Mouse (Mus musculus) kidney, postnatal 0 days (tissue): Measurements from ENCODE around the gene Irgc1. TPM values are rescaled to one million over a fixed set of nuclear protein-coding genes. Genes with fewer than 3 reads are reported as not detected.

Experiments used
- ATAC-seq: fragments of 200-750 bp; cut with Nextera tagmentation; replicated peaks from 2 replicates; pipeline ENCODE4 v1.8.0; 2017; ENCODE audit warnings: low read depth, moderate number of reproducible peaks, moderate TSS enrichment, moderate library complexity; ENCODE audit not compliant: low FRiP score
- DNase-seq: peaks from one replicate; pipeline ENCODE4 v3.0.0-alpha.2; 2016; ENCODE audit warnings: low spot score
- H3K27ac ChIP-seq: fragments of 300-500 bp; sonication (generic); 2 replicates; pipeline ENCODE4 v1.5.1; 2014; ENCODE audit warnings: mild to moderate bottlenecking
- H3K27me3 ChIP-seq: fragments of 300-500 bp; sonication (generic); 2 replicates; pipeline ENCODE4 v1.6.1; 2014; ENCODE audit warnings: low read length, mixed read lengths; ENCODE audit not compliant: insufficient read depth
- H3K36me3 ChIP-seq: fragments of 300-500 bp; sonication (generic); 2 replicates; pipeline ENCODE4 v1.6.1; 2014; ENCODE audit warnings: low read length, mixed read lengths; ENCODE audit not compliant: insufficient read depth
- H3K4me1 ChIP-seq: fragments of 300-500 bp; sonication (generic); replicated peaks from 2 replicates; pipeline ENCODE4 v1.6.1; 2014; ENCODE audit warnings: antibody characterized with exemption, low read length, mixed read lengths; ENCODE audit not compliant: insufficient read depth
- H3K4me2 ChIP-seq: fragments of 300-500 bp; sonication (generic); 2 replicates; pipeline ENCODE4 v1.6.1; 2014; ENCODE audit warnings: mild to moderate bottlenecking, low read length, moderate library complexity, mixed read lengths
- H3K4me3 ChIP-seq: fragments of 300-500 bp; sonication (generic); replicated peaks from 2 replicates; pipeline ENCODE4 v1.5.1; 2014; ENCODE audit warnings: low read depth, low read length
- H3K9ac ChIP-seq: fragments of 300-500 bp; sonication (generic); 2 replicates; pipeline ENCODE4 v1.6.1; 2014; ENCODE audit warnings: low read depth, low read length
- H3K9me3 ChIP-seq: fragments of 300-500 bp; sonication (generic); replicated peaks from 2 replicates; pipeline ENCODE4 v1.6.1; 2016; ENCODE audit warnings: low read length, inconsistent platforms, mixed read lengths
- CTCF ChIP-seq: IDR thresholded peaks from 2 replicates; pipeline ENCODE4 v1.5.1; 2016; ENCODE audit warnings: antibody characterized with exemption, low read depth, mild to moderate bottlenecking, moderate library complexity
- WGBS: fragments of 180-500 bp; shearing (Covaris S2); extraction: QIAGEN DNeasy Blood & Tissue Kit; methylation state at CpG from one replicate; pipeline ENCODE4 v1.1.7; 2014; 5-methylcytosine and 5-hydroxymethylcytosine counted together
- polyA plus RNA-seq: library from polyadenylated mRNA; unstranded; fragments of >200 nt; fragmentation: Nextera tagmentation; extraction: Ambion mirVana; gene quantifications from 2 replicates; pipeline ENCODE4 v1.2.1, GENCODE M21; 2015

Irgc1 gene
- polyA plus RNA-seq, 1 experiment from 2014 or later: not detected

- no peaks in the 10 kb centered on the region for H3K27me3 ChIP-seq
- no peak overlapping the region for H3K4me2 ChIP-seq
- ATAC-seq (0 out of 2 replicates have a peak, but pooled peaks have one; percentile 2), DNase-seq (peak; percentile 64)
- TF ChIP-seq CTCF: no peak
- H3K4me3 ChIP-seq: no peak overlapping the region
- no peaks in the 10 kb centered on the region for H3K36me3 ChIP-seq
- peaks cover 5% of the 10 kb centered on the region; the same call in 1 of the 2 replicates for H3K4me1 ChIP-seq
- no peaks in the 10 kb centered on the region for H3K9me3 ChIP-seq
- WGBS: 27% methylated on average over 15 of the region's 15 CpGs
- H3K9ac ChIP-seq: peak overlapping the region; percentile 18; the same call in 1 of the 2 replicates
- H3K27ac ChIP-seq: no peak overlapping the region; the same call in 1 of the 2 replicates
Measured at GRCm38 (mm10) chr7:24394475-24395161, 57.5 kb downstream of the Irgc1 start.

DNA sequence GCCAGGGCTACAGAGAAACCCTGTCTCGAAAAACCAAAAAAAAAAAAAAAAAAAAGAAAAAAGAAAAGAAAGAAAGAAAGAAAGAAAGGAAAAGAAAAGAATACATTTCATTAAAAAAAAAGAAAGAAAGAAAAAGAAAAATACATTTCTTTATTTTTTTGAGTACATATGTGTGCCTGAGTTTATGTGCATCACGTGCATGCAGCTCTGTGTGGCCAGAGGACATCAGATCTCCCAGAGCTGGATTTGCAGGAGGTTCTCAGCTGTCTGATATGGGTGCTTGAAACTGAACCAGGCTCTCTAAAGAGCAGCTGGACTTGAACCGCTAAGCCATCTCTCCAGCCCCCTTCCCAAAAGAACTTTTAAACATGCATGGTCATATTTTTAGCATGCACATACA is 58.0 kb downstream of the Irgc1 start:
- Histone ChIP-seq H3K9me3 (no peaks in the 10 kb centered on the region), H3K36me3 (no peaks in the 10 kb centered on the region), H3K4me3 (no peak overlapping the region), H3K9ac (no peak overlapping the region), H3K4me1 (peaks cover 5% of the 10 kb centered on the region; the same call in 1 of the 2 replicates), H3K27me3 (no peaks in the 10 kb centered on the region), H3K27ac (no peak overlapping the region; the same call in 1 of the 2 replicates), H3K4me2 (no peak overlapping the region)
- ATAC-seq (no peak), DNase-seq (no peak)
- no peak for TF ChIP-seq CTCF
- WGBS: 67% methylated on average over 2 of the region's 3 CpGs

DNA sequence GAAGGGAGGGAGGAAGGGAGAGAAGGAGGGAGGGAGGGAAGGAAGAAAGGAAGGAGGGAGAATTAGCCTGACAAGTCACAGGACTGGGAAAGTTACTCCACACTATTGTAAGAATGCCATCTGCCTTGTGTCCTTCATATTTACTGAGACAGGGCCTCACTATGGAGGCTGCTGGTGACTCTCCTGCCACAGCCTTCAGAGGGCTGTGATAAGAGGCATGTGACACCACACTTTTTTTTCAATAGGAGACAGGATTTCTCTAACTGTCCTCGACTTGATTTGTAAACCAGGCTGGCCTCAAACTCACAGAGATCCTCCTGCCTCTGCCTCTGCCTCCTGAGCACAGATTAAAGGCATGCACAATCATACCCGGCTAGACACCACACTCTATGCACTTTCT is 60.4 kb downstream of the Irgc1 start:
- peak overlapping the region; percentile 54 for H3K27ac ChIP-seq
- peaks cover 5% of the 10 kb centered on the region; the same call in 1 of the 2 replicates for H3K4me1 ChIP-seq
- no peaks in the 10 kb centered on the region for H3K36me3 ChIP-seq
- TF ChIP-seq CTCF: no peak
- H3K9me3 ChIP-seq: no peaks in the 10 kb centered on the region
- WGBS: 77% methylated on average over 2 of the region's 2 CpGs
- no peak for ATAC-seq
- no peak for DNase-seq
- no peak overlapping the region for H3K4me3 ChIP-seq
- H3K4me2 ChIP-seq: no peak overlapping the region
- H3K9ac ChIP-seq: no peak overlapping the region
- no peaks in the 10 kb centered on the region for H3K27me3 ChIP-seq

DNA sequence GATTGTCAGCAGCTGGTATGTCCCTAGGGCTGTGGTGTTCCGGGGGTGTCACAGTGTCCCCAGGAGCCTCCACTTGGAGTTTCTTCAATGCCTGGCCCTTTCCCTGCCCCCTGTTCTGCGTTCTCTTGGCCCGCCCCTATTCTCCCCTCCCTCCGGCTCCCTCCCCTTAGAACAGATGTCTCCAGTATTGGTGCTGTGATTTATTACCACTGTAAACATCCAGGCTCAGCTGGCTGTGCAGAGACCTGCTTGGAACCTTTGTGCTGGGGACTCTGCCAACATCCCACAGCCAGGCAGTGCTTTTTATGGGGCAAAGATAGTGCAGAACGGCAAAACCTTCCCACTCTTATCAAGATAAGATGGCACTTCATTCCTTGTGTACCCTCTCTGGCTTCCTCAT is 61.0 kb downstream of the Irgc1 start:
- no peak for TF ChIP-seq CTCF

GRCm38 (mm10) chr7:24390512-24390911 is 61.6 kb downstream of the Irgc1 start:
- Histone ChIP-seq H3K9ac (no peak overlapping the region), H3K27ac (no peak overlapping the region), H3K4me2 (no peak overlapping the region), H3K27me3 (no peaks in the 10 kb centered on the region), H3K4me3 (no peak overlapping the region), H3K9me3 (no peaks in the 10 kb centered on the region), H3K36me3 (no peaks in the 10 kb centered on the region), H3K4me1 (peaks cover 5% of the 10 kb centered on the region; the same call in 1 of the 2 replicates)
- WGBS: 36% methylated on average over 7 of the region's 7 CpGs
- DNase-seq: no peak
- no peak for TF ChIP-seq CTCF
- ATAC-seq: no peak; the same call in 1 of the 2 replicates

More for the DNA sequence above, 61.0 kb downstream of the Irgc1 start:
- Histone ChIP-seq H3K36me3 (no peaks in the 10 kb centered on the region), H3K4me2 (peak overlapping the region; percentile 35; the same call in 1 of the 2 replicates), H3K27ac (peak overlapping the region; percentile 54), H3K27me3 (no peaks in the 10 kb centered on the region), H3K9ac (no peak overlapping the region; the same call in 1 of the 2 replicates), H3K4me3 (no peak overlapping the region), H3K4me1 (peaks cover 5% of the 10 kb centered on the region; the same call in 1 of the 2 replicates), H3K9me3 (no peaks in the 10 kb centered on the region)
- WGBS: 5% methylated on average over 5 of the region's 5 CpGs
- ATAC-seq: peak; percentile 67
- peak; percentile 92 for DNase-seq

- WGBS: 36% methylated on average over 13 of the region's 13 CpGs
- H3K9ac ChIP-seq: no peak overlapping the region
- no peaks in the 10 kb centered on the region for H3K36me3 ChIP-seq
- peaks cover 4% of the 10 kb centered on the region; the same call in 1 of the 2 replicates for H3K4me1 ChIP-seq
- no peaks in the 10 kb centered on the region for H3K27me3 ChIP-seq
- H3K4me3 ChIP-seq: no peak overlapping the region
- peak overlapping the region; percentile 25; the same call in 1 of the 2 replicates for H3K27ac ChIP-seq
- ATAC-seq (peak; percentile 25; the same call in 1 of the 2 replicates), DNase-seq (peak; percentile 82)
- H3K9me3 ChIP-seq: no peaks in the 10 kb centered on the region
- no peak overlapping the region for H3K4me2 ChIP-seq
- no peak for TF ChIP-seq CTCF
Measured at GRCm38 (mm10) chr7:24389516-24390187, 62.4 kb downstream of the Irgc1 start.
